Mouse (Mus musculus): ENCODE results near the gene Cyp2f2.

Cyp2f2 gene

DNA sequence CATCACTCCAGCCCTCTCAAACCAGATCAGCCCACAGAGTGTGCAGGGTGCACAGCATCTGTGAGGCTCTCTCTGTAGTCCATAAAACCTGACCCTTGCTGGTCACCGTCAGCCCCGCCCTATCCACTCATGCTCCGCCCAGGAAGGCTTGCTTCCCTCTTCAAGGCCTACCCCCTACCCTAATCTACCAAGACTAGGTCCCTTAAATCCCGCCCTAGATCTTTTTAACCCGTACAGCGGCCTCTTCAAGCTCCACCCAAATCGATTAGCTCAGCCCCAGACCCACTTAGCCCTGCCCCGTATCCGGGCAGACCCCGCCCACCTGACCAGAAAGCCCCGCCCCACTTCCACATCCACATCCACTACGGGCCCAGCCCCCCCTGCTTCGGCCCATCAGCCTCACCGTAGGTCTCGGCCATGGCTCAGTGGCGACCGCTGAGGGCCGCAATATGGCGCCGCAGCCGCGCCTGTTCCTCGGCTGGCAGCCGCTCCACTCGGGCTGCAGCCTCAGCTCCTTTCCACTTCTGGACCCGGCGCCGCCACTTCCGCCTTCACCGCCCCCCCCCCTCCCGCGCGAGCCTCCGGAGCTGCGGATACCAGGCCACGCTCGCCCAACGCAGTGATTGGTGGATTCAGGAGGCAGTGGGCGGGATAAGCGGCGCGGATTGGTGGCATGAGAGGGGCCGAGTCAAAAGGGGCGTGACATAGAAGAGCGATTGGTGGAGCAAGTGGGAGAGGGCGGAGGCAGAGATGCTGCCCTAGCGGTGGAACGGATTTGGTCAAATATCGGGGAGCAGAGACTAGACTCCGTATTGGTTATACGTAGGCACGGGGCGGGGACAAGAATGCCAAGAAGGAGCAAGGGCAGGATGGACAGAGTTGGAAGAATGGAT lies 58.9 kb downstream of the Cyp2f2 start, which contains the start of gene Rab4b:
Gene Rab4b, minus strand, starts transcription at position 573 of the 893 bp plus-strand sequence.
- in situ Hi-C loops (cut with MboI, MseI) = loop anchor here (10.0 to 25.0 kb wide), 2 partner anchors 56 to 1441 kb away; partner anchors contain the start of gene Coq8b

DNA sequence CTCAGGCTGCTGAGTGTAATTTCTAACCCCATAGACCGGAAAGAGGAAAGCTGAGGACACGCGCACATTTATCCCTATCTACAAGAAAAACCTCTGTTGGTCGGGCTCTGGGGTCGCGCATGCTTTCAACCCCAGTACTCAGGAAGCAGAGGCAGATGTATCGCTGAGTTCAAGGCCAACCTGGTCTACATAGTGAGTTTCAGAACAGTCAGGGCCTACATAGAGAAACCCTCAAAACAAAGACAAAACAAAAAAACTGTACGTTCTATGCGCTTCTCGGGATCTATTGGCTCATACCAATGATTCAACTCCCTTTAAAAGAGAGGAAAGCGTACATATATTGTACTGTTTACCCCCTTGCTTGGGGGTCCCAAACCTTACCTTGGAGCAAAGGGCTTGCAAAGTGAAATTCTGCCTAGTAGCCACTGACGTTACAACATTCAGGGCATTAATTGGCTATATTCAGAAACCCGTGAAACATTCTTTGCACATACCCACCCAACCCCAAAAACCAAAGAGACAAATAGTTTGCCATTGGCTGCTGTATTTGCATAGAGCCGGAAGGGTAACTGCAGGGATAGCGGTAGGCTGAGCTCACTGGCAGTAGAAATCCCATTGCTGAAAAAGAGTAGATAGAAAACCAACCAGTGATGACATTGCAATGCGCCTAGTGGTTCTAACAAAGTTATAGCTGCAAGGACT lies 59.7 kb downstream of the Cyp2f2 start:
- in situ Hi-C loops (cut with MboI, MseI) = loop anchor here (10.0 to 25.0 kb wide), 2 partner anchors 55 to 1442 kb away; partner anchors contain the start of gene Coq8b

DNA sequence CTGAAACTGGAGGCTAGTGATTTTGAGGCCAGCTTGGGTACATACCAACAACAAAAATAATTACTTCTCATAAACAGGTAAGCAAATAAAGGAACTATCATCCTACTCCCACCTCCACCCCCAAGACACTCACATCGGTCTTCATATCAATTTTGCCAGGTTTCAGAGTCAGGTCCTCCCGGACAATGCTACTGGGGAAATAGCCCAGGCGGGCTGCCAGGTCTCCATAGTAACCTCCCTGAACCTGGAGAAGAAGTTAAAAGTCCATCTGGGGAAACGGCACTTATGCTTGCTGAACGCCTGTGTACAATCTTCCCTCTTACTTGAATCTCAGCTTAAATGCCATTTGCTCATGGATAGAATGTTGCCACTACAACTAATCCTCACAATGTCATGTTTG lies 60.3 kb downstream of the Cyp2f2 start:
- in situ Hi-C loops (cut with MboI, MseI) = loop anchor here (25.0 kb wide), 1 partner anchor 1443 kb away; no protein-coding TSS in a partner anchor

DNA sequence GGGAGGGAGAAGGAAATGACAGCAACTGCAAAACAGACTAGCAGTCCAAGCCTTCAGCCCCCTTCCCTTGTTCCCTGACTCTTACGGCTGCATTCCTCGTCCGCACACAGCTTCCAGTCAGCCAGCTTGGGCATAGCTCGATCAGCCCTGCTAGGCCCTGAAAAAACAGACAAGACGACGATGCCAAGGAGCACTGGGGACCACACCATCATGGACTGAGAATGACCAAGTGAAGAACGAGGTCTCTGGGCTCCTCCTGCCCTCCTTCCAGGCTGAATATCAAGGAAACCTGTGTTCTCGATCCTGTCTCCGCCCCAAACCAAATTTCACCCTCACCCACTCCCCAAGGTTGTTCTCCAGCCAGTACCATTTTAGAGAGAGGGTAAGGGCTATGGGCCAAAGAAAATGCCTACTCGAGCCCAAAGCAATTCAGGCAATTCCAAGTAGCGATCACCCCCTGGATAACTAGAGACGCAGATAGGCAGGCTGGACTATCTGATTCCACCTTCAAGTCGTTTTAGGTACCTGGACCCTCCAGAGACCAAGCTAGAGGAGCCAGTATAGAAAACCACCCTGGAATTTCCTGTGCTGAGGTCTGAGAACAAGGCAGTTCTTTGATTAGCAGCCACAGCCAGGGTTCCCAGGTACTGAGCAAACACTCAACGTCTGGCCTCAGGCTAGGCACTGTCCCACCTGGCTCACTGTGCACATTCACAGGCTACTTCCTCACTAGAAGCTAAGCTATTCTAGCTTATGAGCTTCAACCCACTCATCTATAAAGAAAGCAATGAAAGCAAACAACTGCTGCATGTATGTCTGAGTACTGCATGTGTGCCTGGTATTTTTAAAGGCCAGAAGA lies 61.4 kb downstream of the Cyp2f2 start, which contains the start of the genes Gm21983 and Mia:
Gene Gm21983, minus strand, starts transcription at position 250 of the 859 bp plus-strand sequence.
Gene Mia, minus strand, starts transcription at position 321 of the 859 bp plus-strand sequence.
- in situ Hi-C loops (cut with MboI, MseI) = loop anchor here (25.0 kb wide), 1 partner anchor 1444 kb away; no protein-coding TSS in a partner anchor

DNA sequence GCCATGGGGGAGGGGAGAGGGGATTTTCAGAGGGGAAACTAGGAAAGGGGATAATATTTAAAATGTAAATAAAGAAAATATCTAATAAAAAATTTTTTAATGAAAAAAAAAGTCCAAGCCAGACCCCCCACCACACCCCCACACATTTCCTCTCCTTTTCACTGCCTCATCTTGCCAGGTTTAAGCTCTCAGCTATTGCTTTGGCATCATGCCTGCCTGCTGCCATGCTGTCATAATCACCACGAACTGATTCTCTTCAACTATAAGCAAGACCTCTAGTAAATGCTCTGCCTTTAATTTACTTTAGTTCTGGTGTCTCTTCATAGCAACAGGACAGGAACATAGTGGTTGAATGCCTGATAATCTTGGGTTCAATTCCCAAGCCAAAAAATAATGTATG lies 62.8 kb downstream of the Cyp2f2 start:
- in situ Hi-C loops (cut with MboI, MseI) = loop anchor here (25.0 kb wide), 1 partner anchor 1445 kb away; no protein-coding TSS in a partner anchor

All from T-helper 2 cell (primary cell).